ENCODE assay signal across 23 mouse cellular contexts in the genomic region with DNA sequence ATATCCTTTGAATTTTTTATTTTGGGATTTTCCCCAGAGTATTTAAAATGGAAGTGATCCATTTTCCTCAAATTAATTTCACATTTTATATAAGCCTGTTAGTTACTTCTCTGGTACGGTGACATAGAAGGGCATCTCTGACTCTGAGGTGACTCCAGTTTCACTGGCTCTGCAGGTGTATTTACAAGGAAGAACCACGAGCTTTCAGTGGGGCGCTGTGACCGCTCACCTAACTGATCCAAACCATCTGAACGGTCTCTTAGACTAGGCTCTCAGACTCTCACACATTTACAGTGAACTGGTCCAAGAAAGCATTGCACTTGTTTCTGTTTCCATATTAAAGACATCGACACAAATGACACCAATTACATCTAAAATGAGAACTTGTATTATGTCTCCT.
DNase-seq lines count a peak whose midpoint lies in the region; ATAC-seq and TF ChIP-seq lines count a peak whose summit lies in the region.
"Had no signal": no experiment of that assay in that cellular context is flagged by ENCODE, and none has a peak within 500 bp of the region (broad histone marks: within the 10 kb centered on the region; RNA-seq: fewer than 3 reads in every experiment).

No protein-coding gene starts in this region.

- H3K4me1 ChIP-seq in E14TG2a.4 (replicated peaks; ENCODE audit: low read depth, low read length): no peaks in the 10 kb centered on the region
- H3K4me1 ChIP-seq in ES-Bruce4 (ENCODE audit: control insufficient read depth, insufficient read depth, low read length): no peaks in the 10 kb centered on the region
- H3K4me1 ChIP-seq in ES-E14 (ENCODE audit: control insufficient read depth in 2 of 2, insufficient read depth in 2 of 2, low read length in 2 of 2, poor library complexity in 1 of 2): no peaks in the 10 kb centered on the region
- H3K4me1 ChIP-seq in hindbrain, embryonic 14.5 days (replicated peaks; ENCODE audit: control insufficient read depth, insufficient read depth, low read length): no peaks in the 10 kb centered on the region
- H3K4me1 ChIP-seq: embryonic facial prominence, embryonic 13.5 days; embryonic facial prominence, embryonic 15.5 days; forebrain, embryonic 13.5 days; forebrain, embryonic 15.5 days had no signal

- H3K36me3 ChIP-seq in E14TG2a.4 (ENCODE audit: insufficient read depth, low read length) (no peaks in the 10 kb centered on the region), ES-Bruce4 (ENCODE audit: control insufficient read depth, insufficient read depth, low read length, poor library complexity, severe bottlenecking) (no peaks in the 10 kb centered on the region), ES-E14 (ENCODE audit: control insufficient read depth, insufficient read depth, low read length, poor library complexity, severe bottlenecking) (no peaks in the 10 kb centered on the region)
- no peaks in the 10 kb centered on the region for H3K36me3 ChIP-seq in hindbrain, embryonic 14.5 days (replicated peaks; ENCODE audit: control insufficient read depth, insufficient read depth)
- H3K36me3 ChIP-seq: embryonic facial prominence, embryonic 13.5 days; embryonic facial prominence, embryonic 15.5 days; forebrain, embryonic 15.5 days had no signal

- H3K9me3 ChIP-seq in E14TG2a.4 (ENCODE audit: low read length): no peaks in the 10 kb centered on the region
- no peaks in the 10 kb centered on the region for H3K9me3 ChIP-seq in ES-Bruce4 (replicated peaks; ENCODE audit: control insufficient read depth, insufficient read depth, low read length, poor library complexity, severe bottlenecking)
- H3K9me3 ChIP-seq in ES-E14 (ENCODE audit: control insufficient read depth, insufficient read depth, low read depth, low read length): no peaks in the 10 kb centered on the region
- H3K9me3 ChIP-seq in hindbrain, embryonic 14.5 days (ENCODE audit: control insufficient read depth, low read length): no peaks in the 10 kb centered on the region
- H3K9me3 ChIP-seq: embryonic facial prominence, embryonic 13.5 days; embryonic facial prominence, embryonic 15.5 days; forebrain, embryonic 13.5 days; forebrain, embryonic 15.5 days had no signal

- no peak for TF ChIP-seq EP300 in ES-Bruce4 (IDR thresholded peaks at IDR 0.05; ENCODE audit: insufficient read depth, low read depth, low read length)

- H3K4me3 ChIP-seq in E14TG2a.4 (replicated peaks; ENCODE audit: low read length) (no peak overlapping the region), ES-Bruce4 (ENCODE audit: low read depth, low read length) (no peak overlapping the region), ES-E14 (ENCODE audit: insufficient read depth in 1 of 2, low read depth in 1 of 2, low read length in 2 of 2, poor library complexity in 1 of 2, severe bottlenecking in 1 of 2) (no peak overlapping the region)
- no peak overlapping the region for H3K4me3 ChIP-seq in hindbrain, embryonic 14.5 days (replicated peaks; ENCODE audit: low read length)
- H3K4me3 ChIP-seq: embryonic facial prominence, embryonic 13.5 days; embryonic facial prominence, embryonic 15.5 days; forebrain, embryonic 13.5 days; forebrain, embryonic 15.5 days had no signal

- no peak overlapping the region for H3K4me2 ChIP-seq in hindbrain, embryonic 14.5 days (replicated peaks)
- H3K4me2 ChIP-seq: embryonic facial prominence, embryonic 13.5 days; embryonic facial prominence, embryonic 15.5 days; forebrain, embryonic 13.5 days; forebrain, embryonic 15.5 days had no signal

- in situ Hi-C loops in ES-E14 (cut with MboI; ENCODE audit: low sequenced_read_pairs in 2 of 2, unreplicated experiment in 2 of 2): loop anchor here in 1 of 2 experiments (25.0 kb wide), 1 partner anchor 254 kb away; no protein-coding TSS in a partner anchor

- no peak overlapping the region for H3K9ac ChIP-seq in ES-Bruce4 (ENCODE audit: low read depth, poor library complexity, severe bottlenecking)
- H3K9ac ChIP-seq in ES-E14 (ENCODE audit: insufficient read depth, low read depth, low read length, poor library complexity, severe bottlenecking): no peak overlapping the region
- no peak overlapping the region for H3K9ac ChIP-seq in hindbrain, embryonic 14.5 days
- H3K9ac ChIP-seq: embryonic facial prominence, embryonic 13.5 days; embryonic facial prominence, embryonic 15.5 days; forebrain, embryonic 13.5 days; forebrain, embryonic 15.5 days; forebrain, postnatal 0 days had no signal

- H3K27ac ChIP-seq in ES-Bruce4 (ENCODE audit: insufficient read depth, low read length) (no peak overlapping the region), ES-E14 (ENCODE audit: insufficient read depth, low read depth, low read length, poor library complexity, severe bottlenecking) (no peak overlapping the region)
- H3K27ac ChIP-seq in hindbrain, embryonic 14.5 days: no peak overlapping the region
- H3K27ac ChIP-seq: embryonic facial prominence, embryonic 13.5 days; embryonic facial prominence, embryonic 15.5 days; forebrain, embryonic 13.5 days; forebrain, embryonic 15.5 days had no signal

- no peak for ATAC-seq in erythroblast, adult 5-6 weeks (replicated peaks; ENCODE audit: low FRiP score, poor library complexity, severe bottlenecking)
- ATAC-seq in hindbrain, embryonic 14.5 days (ENCODE audit: low FRiP score): no peak
- ATAC-seq: activated CD4-positive, CD25-positive, alpha-beta regulatory T cell, adult 4 months; forebrain, embryonic 13.5 days; forebrain, embryonic 15.5 days; forebrain, postnatal 0 days had no signal

- WGBS in hindbrain, embryonic 14.5 days: 86% methylated on average over 6 of the region's 6 CpGs

- DNase-seq in ES-E14 (ENCODE audit: low read depth, low spot score): peak; percentile 17
- DNase-seq in WW6 (ENCODE audit: low read depth, low spot score): peak; percentile 14
- DNase-seq in kidney, adult 8-10 months: no peak
- no peak for DNase-seq in hindbrain, embryonic 14.5 days (ENCODE audit: low spot score)
- DNase-seq in lung, postnatal 36 days: no peak
- DNase-seq: adrenal gland, adult 8-10 months; adrenal gland, postnatal 14 days; adrenal gland, postnatal 36 days; cerebellum, adult 18-20 months; cerebellum, adult 8-10 months; cerebellum, adult 9-11 months; cerebellum, postnatal 14 days; cerebellum, postnatal 36 days; embryo, embryonic 11 days; forebrain, postnatal 0 days had no signal

- TF ChIP-seq CTCF in E14TG2a.4 (conservative IDR thresholded peaks at IDR 0.05; ENCODE audit: low read length): peak; percentile 23; the same call in 1 of the 2 replicates
- TF ChIP-seq CTCF in ES-Bruce4 (IDR thresholded peaks at IDR 0.05; ENCODE audit: low read depth, low read length): peak; percentile 9

- no peak for TF ChIP-seq POLR2A in ES-Bruce4 (IDR thresholded peaks at IDR 0.05; ENCODE audit: insufficient read depth, low read length)

- H3K27me3 ChIP-seq in E14TG2a.4 (ENCODE audit: insufficient read depth, low read length) (no peaks in the 10 kb centered on the region; the same call in 1 of the 2 replicates), ES-Bruce4 (ENCODE audit: control insufficient read depth, insufficient read depth, low read length, poor library complexity, severe bottlenecking) (no peaks in the 10 kb centered on the region)
- no peaks in the 10 kb centered on the region for H3K27me3 ChIP-seq in hindbrain, embryonic 14.5 days (ENCODE audit: control insufficient read depth, insufficient read depth, low read length)
- H3K27me3 ChIP-seq: embryonic facial prominence, embryonic 13.5 days; embryonic facial prominence, embryonic 15.5 days; forebrain, embryonic 13.5 days; forebrain, embryonic 15.5 days had no signal

TF ChIP-seq in ES-E14, 5 proteins besides CTCF, POLR2A, EP300 and RAD21:
- no peak for TF ChIP-seq ZC3H11A (IDR thresholded peaks at IDR 0.05; ENCODE audit: borderline replicate concordance, low read depth, low read length)
- no peak for TF ChIP-seq HCFC1 (IDR thresholded peaks at IDR 0.05; ENCODE audit: borderline replicate concordance, insufficient read depth, low read length)
- TF ChIP-seq MAFK (IDR thresholded peaks at IDR 0.05; ENCODE audit: insufficient read depth, low read depth, low read length): no peak
- TF ChIP-seq CHD2 (IDR thresholded peaks at IDR 0.05; ENCODE audit: low read depth, low read length): no peak
- no peak for TF ChIP-seq ZNF384 (IDR thresholded peaks at IDR 0.05; ENCODE audit: low read depth, low read length)

Comparison
In these comparisons a context has a peak if more than half of its experiments do, and no peak if none do; other contexts are left out.
1. DNase-seq: peak in ES-E14 (single experiment) and WW6 (single experiment); none in kidney, adult 8-10 months (0 of 2), hindbrain, embryonic 14.5 days (single experiment) and lung, postnatal 36 days (single experiment).